Mouse (Mus musculus): Measurements from ENCODE around the gene Ccl1. TPM values are rescaled to one million over a fixed set of nuclear protein-coding genes. Genes with fewer than 3 reads are reported as not detected.
A peak's percentile ranks its signal among the peaks of the same experiment; 100 is the strongest.

Ccl1 gene
- total and polyA plus RNA-seq, 2 experiments from 2014 or later: 1.3 TPM; not detected in 1

GRCm38 (mm10) chr11:82139492-82140094, 165.9 kb downstream of the Ccl1 start:
- 54% methylated on average over 7 of the region's 7 CpGs for WGBS
- no peak for TF ChIP-seq CTCF (IDR thresholded peaks at IDR 0.05)

GRCm38 (mm10) chr11:82136196-82136595, 169.3 kb downstream of the Ccl1 start:
- no peaks in the 10 kb centered on the region for H3K4me1 ChIP-seq (ENCODE audit: insufficient read depth, low read length)
- no peaks in the 10 kb centered on the region for H3K9me3 ChIP-seq (ENCODE audit: low read length)
- no peaks in the 10 kb centered on the region for H3K27me3 ChIP-seq (ENCODE audit: insufficient read depth, low read length)
- H3K36me3 ChIP-seq (ENCODE audit: insufficient read depth, low read length): no peaks in the 10 kb centered on the region
- H3K4me2 ChIP-seq (ENCODE audit: low read depth, low read length, poor library complexity, severe bottlenecking): no peak overlapping the region
- DNase-seq (ENCODE audit: low spot score) (no peak), ATAC-seq (ENCODE audit: low FRiP score) (no peak)
- no peak overlapping the region for H3K27ac ChIP-seq (ENCODE audit: low read depth, low read length)
- TF ChIP-seq CTCF (IDR thresholded peaks at IDR 0.05): no peak
- H3K4me3 ChIP-seq (ENCODE audit: low read depth, low read length): no peak overlapping the region
- 91% methylated on average over 2 of the region's 2 CpGs for WGBS
- H3K9ac ChIP-seq (replicated peaks; ENCODE audit: low read length, poor library complexity, severe bottlenecking): no peak overlapping the region

More at GRCm38 (mm10) chr11:82139492-82140094, 165.9 kb downstream of the Ccl1 start:
- peak; percentile 3 for DNase-seq (ENCODE audit: low spot score)
- Histone ChIP-seq H3K9ac (replicated peaks; ENCODE audit: low read length, poor library complexity, severe bottlenecking) (no peak overlapping the region), H3K27me3 (ENCODE audit: insufficient read depth, low read length) (no peaks in the 10 kb centered on the region), H3K36me3 (ENCODE audit: insufficient read depth, low read length) (no peaks in the 10 kb centered on the region), H3K27ac (ENCODE audit: low read depth, low read length) (no peak overlapping the region), H3K4me1 (ENCODE audit: insufficient read depth, low read length) (no peaks in the 10 kb centered on the region), H3K4me2 (ENCODE audit: low read depth, low read length, poor library complexity, severe bottlenecking) (no peak overlapping the region), H3K9me3 (ENCODE audit: low read length) (no peaks in the 10 kb centered on the region), H3K4me3 (ENCODE audit: low read depth, low read length) (no peak overlapping the region)
- ATAC-seq (ENCODE audit: low FRiP score): no peak

- no peak for DNase-seq (ENCODE audit: low spot score)
- H3K27me3 ChIP-seq (ENCODE audit: insufficient read depth, low read length): no peaks in the 10 kb centered on the region
- WGBS: 77% methylated on average over 1 of the region's 1 CpGs
- H3K36me3 ChIP-seq (ENCODE audit: insufficient read depth, low read length): no peaks in the 10 kb centered on the region
- no peak for TF ChIP-seq CTCF (IDR thresholded peaks at IDR 0.05)
- H3K9me3 ChIP-seq (ENCODE audit: low read length): no peaks in the 10 kb centered on the region
- no peak overlapping the region for H3K4me3 ChIP-seq (ENCODE audit: low read depth, low read length)
- H3K9ac ChIP-seq (replicated peaks; ENCODE audit: low read length, poor library complexity, severe bottlenecking): no peak overlapping the region
- H3K27ac ChIP-seq (ENCODE audit: low read depth, low read length): no peak overlapping the region
- H3K4me2 ChIP-seq (ENCODE audit: low read depth, low read length, poor library complexity, severe bottlenecking): no peak overlapping the region
- ATAC-seq (ENCODE audit: low FRiP score): no peak
- no peaks in the 10 kb centered on the region for H3K4me1 ChIP-seq (ENCODE audit: insufficient read depth, low read length)
Measured at GRCm38 (mm10) chr11:82132977-82133376, 172.5 kb downstream of the Ccl1 start.

Other genes starting within 250 kb of the Ccl1 start
- 0.38 TPM in 1 of 2 replicates, not detected in the other for gene Ccl11, start 247.9 kb downstream of the Ccl1 start, total RNA-seq (2014; rRNA removed)
- gene Ccl11, start 247.9 kb downstream of the Ccl1 start, polyA plus RNA-seq (2015; fragmentation: Nextera tagmentation; extraction: Ambion mirVana): 0.14 and 0.21 TPM in 2 replicates
- gene Ccl12, start 203.8 kb downstream of the Ccl1 start, total RNA-seq (2014; rRNA removed): 0.71 and 1.4 TPM in 2 replicates
- 7.2 and 9.4 TPM in 2 replicates for gene Ccl12, start 203.8 kb downstream of the Ccl1 start, polyA plus RNA-seq (2015; fragmentation: Nextera tagmentation; extraction: Ambion mirVana)
- not detected in 2 replicates for gene Ccl8, start 190.5 kb downstream of the Ccl1 start, total RNA-seq (2014; rRNA removed)
- not detected in 2 replicates for gene Ccl8, start 190.5 kb downstream of the Ccl1 start, polyA plus RNA-seq (2015; fragmentation: Nextera tagmentation; extraction: Ambion mirVana)
- 42.0 and 42.7 TPM in 2 replicates for gene Tmem132e, start 83.2 kb upstream of the Ccl1 start, total RNA-seq (2014; rRNA removed)
- gene Tmem132e, start 83.2 kb upstream of the Ccl1 start, polyA plus RNA-seq (2015; fragmentation: Nextera tagmentation; extraction: Ambion mirVana): 4.2 and 4.4 TPM in 2 replicates